Mouse (Mus musculus) c-Kit-positive CD71-positive TER-119-negative erythroid progenitor cells, embryonic 14.5 days (primary cell): ENCODE results near the gene Gpc1.

ENCODE experiments used
- DNase-seq: peaks from one replicate; pipeline ENCODE4 v3.0.0-alpha.2; 2013; ENCODE audit warnings: low read depth

The Gpc1 gene

DNA sequence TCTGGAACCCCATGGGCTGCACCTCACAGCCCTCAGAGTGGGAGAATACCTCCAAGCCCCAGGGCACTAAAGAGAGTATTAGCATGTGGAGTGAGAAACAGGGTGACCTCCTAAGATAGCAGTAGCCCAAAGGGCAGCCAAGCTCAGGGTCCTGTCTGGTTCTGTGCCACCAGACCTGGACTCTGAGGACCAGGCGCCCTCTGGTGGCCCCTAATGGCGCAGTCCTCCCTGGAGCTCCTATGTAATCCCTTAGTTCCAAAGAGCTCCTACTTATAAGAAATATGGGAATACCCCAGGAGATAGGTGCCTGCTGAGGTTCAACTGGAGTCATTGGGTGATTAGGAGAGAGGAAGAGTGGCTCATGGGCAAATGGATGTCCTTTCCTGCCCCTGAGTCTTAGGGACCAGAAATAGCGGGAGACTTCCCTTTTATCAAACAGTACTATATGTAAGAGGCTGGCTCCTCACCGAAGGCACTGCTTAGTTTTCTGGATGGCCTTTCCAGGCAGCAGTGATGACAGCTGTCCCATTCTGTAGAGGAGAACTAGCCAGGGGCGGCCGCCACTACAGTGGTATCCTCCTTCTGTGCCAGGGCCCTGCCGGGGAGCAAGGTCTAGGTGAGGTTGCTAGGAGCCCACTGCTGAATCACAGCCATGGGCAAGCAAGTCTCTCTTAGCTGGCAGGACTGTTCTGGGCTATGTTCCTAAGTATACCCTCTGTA is 2.7 kb downstream of the Gpc1 start:
- DNase-seq = peak; percentile 16

DNA sequence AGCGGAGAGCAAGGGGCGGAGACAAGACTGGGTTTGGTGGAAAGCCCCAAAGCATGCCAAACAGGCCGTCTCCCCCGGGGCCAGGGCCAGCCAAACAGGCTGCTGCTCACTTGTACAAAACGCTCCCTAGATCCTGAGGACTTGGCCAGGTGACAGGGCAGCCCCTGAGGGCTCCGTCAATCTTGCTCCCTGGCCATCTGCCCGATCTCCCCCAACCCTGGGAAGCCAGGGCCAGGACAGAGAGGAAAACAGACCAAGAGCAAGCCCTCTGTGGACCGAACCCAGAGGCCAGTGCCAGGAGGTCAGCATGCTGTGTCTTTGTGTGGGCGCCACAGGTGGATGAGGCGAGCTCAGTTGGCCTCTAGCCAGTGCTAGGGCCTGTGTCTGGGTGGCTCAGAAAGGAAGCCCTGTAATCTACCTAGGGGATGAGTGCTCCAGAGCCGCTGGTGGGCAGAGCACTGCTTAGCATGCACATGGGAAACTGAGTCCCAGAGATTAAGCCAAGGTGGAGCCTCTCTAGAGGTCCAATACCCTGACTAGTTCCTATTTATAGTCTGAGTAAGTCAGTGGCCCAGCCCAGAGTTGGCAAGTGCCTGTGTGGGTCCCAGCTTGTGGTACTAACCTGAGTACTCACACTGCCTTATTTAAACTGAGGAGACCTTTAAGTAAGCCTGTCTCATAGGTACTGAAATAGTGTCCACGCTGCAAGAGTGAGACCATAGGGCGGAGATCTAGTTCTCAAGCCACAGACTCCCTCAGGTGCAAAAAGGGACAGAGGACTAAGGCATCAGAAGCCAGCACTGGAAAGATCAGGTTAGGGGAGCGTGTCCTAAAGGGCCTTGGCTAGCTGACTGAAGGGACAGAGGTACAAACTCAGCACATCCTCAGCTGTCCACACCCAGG is 6.7 kb downstream of the Gpc1 start:
- no peak for DNase-seq

DNA sequence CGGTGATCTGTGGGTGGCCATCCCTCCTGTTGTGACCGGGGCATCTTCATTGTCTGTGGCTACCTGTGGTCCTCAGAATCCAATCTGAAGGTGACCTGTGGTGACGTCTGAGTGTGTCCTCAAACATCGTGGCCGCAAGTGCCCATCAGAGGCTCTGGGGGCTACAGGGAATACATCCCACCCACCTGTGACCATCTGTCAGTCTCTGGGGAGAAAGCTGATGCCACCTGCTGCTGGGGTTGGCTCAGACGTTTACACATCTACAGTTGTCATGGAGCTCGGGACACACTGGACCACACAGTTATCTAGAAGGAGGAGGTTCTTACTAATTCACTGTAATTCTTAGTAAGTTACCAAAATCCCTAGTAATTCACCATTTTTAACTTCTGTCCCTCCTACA is 7.8 kb downstream of the Gpc1 start:
- DNase-seq = no peak

DNA sequence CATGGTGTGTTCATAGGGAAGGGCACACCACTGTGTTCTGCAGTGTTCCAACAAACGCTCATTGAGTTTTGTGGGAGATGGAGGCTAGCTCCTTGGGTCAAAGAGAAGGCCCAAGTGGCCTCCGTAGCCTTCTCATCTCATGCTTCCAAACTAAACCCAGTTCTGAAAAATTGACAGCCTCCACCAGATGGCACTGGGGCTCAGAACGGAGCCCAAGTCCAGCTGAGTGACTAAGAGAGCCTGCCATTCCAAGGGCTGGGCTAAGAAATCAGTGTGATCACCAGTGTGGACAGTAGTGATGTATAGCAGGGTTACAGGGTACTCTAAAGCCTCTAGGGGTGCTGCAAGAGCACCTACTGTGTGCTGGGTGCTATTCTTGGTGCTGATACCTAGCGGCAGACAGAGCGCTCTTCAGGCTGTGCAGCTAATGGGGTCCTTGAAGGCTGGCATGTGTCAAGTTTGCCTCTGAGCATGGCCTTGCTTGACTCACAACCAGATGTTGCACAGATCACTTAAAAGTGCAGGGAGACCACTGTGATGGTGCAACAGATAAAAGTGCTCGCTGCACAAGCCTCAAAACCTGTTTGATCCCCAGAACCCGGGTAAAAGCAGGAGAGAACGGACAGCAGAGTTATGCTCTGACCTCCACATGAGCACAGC is 8.9 kb downstream of the Gpc1 start:
- no peak for DNase-seq

DNA sequence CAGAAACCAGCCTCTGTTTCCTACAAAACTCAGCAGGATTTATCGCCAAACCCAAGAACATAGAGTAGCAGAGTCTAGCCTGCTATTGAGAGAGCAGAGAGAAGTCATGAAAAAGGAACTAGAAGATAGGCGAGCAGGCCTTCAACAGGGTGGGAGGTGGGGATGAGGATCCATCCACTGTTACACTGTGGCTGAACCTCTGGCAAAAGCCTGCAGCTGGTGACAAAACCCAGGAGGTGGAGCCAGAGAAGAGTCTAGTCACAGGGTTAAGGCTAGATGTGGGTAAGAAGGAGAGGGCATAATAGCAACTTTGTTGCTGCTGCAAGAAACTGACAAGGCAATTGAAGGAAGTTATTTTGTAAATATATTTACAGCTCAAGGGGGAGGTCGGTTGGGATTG is 10.0 kb downstream of the Gpc1 start:
- DNase-seq = no peak

DNA sequence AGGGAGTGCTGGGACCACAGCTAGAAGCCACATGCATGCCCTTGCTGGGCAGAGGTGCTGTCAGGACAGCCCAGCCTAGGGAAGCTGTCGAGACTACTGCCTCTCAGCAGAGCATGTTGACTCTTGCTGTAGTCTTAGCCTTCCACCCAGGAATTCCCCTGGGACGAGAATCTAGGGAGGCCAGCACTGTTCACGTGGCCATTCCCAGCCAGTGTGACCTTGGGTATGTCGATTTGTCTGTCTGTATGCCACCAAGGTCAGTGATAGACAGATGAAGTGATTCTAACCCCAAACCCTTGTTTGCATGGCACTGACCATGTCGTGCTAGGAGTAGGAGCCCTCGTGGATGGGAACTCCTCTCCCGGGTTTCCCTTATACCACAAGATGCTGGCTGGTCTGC is 14.4 kb downstream of the Gpc1 start:
- no peak for DNase-seq

DNA sequence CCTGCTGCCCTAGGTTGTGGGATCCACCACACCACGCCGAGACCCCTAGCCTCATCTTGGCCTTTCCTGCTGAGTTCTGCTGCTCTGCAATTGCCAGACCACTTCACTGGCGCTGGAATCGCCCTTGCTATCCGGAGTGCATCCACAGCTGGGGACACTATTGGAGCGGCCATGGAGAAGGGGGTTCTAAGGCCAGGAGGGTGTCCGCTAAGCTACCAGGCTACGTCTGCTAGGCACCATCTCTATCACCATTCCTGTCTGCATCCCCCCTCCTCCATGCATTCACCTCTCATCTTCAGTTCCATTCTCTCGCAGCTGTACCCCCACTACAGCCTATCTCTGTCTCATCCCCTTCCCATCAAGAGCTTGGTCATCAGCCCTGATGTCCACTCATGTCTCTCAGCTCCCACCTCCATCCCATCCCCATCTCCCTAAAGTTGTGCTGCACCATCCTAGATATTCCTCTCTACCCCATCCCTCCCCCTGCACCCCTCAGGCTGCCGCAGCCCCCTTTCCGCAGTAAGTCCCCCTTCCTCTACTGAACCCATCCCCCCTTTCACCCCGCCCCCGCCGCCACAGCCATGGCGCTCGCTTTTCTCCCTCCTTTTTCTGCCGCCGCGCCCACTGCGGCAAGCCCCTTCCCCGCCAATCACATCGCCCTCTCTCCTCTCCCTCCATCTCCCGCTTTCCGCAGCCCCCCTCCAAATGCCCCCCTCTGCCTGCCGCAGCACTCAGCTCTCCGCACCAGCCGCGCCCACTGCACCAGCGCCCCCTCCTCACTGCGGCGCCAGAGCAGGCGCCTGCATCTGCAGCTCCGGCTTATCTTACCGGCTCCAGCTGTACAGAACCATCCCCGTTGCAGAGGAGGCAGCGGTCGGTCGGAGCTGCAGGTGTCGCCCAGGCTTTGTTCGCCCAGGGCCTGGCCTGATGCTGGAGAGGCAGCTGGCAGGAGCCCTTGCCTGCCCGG is 16.7 kb downstream of the Gpc1 start:
- no peak for DNase-seq

DNA sequence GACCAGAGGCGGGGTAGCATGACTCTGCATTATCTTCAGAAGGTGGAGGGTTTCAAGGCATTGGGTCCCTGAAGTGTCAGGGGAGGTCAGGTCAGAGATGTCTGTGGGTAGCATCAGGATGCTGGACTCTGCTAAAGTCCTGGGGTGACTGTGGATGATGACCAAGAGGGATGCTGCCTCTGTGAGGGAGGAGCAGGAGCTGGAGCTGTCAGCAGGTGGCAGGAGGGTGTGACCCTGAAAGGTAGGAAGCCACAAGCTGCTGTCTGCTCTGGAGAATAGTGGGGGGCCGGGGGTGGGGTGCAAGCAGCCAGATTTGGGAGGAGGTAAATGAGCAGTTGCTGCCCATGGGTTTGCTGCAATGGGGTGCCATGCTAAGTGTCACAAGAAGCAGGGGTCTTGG is 18.0 kb downstream of the Gpc1 start:
- no peak for DNase-seq

DNA sequence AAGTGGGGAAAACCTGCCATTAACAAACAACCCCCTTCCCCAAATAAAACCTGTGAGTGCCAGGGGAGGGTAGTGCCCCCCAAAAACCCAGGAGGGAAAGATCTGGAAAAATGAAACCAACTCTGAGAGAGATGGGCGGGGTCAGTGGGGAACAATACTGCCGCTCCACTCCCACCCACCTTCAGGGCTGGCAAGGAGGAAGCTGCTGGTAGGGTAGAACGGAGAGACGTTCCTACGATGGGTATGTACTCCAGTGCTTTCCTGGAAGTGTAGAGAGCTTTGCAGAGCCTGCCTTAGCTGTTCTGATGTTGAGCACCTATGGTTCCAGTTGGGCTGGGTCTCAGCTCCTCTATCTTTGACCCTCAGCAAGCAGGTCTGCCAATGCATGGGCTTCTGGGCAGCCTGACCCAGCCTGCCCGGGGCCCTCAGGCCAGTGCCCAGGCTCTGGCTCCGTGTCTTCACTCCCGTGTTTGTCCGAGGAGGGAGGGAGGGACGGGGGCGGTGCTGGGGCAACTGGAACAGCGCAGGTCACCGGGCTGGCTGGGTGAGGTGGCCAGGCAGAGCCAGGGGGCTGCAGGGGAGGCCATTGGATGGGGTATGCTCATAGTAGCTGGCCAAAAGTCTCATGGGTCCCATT is 18.6 kb downstream of the Gpc1 start:
- DNase-seq = no peak

DNA sequence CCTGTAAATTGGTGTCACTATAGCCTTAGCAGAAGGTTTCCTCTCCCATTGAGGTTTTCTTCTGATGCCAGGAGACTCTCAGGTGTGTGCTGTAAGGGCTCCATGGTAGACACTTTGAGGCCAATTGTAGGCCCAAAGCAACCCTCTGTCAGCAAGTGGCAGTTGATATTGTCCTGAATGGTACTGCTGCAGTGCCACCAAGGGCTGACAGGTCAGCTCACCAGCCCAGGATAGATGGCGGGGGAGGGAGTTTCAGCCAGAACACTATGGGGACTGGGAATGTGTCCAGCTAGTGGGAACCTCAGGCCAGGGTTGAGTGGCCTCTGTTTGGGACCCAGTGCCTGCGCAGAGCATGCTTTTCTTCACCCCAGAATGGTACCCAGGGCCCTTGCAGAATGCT is 21.0 kb downstream of the Gpc1 start:
- no peak for DNase-seq

DNA sequence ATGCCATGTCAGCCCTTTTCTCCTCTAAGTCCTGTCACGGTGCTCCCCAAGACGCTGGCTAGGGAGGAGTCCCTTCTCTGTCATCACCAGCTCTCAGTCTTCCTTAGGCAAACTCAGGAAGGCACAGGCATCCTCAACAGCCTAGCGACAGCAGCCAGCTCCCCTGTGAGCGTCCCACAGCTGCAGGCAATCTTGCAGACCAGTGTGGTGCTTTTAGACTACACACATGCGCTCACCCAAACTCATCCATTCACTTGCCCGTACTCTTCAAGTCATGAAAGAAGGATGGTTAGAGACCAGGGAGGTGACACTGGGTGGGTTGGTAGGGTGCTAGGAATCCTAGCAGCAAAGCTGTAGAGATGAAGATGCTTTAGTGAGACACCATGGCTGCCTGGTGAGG is 30.1 kb downstream of the Gpc1 start:
- DNase-seq = no peak

DNA sequence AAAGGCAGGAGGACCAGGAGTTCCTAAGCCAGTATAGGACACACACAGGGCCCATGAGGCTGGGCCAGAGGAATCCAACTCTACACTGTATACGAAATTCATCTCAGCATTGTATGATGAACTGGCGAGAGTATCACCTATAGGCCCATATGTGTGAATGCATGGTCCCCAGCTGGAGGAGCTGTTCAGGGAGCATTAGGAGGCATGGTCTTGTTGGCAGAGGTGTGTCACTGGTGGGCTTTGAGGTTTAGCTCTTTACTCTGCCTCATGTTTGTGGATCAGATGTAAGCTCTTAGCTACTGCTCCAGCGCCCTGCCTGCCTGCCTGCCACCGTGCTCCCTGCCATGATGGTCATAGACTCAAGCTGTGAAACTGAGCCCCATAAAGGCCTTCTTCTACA is 31.8 kb downstream of the Gpc1 start:
- no peak for DNase-seq

DNA sequence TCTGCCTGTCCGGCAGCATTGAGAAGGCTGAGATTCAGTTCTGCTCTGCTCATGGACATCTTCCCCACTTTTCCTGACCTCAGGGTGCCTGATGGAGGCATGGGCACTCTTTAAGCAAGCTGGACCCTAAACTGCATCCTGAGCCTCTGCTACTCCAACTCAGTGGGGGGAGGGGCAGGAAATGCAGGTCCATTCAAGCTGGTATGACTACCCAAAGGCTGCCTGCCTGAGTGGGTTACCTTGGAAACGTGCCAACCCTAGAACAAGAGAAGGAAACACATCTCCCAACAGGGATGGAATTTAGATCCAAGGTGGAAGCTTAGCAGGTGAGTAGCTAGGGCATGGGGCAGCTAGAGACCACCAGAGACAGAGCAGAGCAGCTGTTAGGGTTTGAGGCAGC is 34.7 kb downstream of the Gpc1 start:
- no peak for DNase-seq

DNA sequence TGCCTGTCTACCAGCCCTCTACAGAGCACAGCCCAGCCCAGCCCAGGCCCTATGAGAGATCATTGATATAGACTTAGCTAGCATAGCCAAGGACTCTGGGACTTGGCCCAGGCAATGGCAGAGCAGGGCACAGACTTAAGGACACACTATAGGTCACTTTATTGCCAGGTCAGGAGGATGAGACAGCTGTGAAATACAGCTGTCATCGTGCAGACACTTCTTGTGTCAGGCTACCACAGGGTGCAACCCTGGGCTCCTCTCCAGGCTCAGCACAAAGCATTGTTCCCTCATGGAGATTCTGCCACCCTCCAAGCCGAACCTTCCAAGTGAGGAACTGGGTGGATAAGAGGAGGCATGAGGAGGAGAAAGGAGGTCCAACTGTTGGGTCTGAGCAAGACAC is 38.5 kb downstream of the Gpc1 start:
- no peak for DNase-seq

DNA sequence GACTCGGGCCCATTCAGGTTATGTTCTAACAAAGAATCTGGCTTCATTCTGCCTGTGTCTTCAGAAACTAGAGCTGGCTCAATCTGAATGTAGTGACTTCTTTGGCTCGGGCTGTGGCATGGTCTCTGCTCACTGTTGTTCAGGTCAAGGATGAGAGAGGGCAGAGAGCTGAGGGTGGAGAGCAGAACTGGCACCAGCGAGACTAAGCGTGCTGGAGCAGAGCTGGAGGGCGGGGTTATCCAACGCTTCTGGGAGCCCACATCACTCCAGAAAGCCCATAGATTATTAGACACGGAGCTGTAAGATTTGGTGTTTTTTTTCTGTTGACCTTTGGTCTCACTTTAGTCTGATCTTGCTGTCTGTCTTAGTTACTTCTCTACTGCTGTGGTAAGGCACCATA is 41.2 kb downstream of the Gpc1 start:
- no peak for DNase-seq

DNA sequence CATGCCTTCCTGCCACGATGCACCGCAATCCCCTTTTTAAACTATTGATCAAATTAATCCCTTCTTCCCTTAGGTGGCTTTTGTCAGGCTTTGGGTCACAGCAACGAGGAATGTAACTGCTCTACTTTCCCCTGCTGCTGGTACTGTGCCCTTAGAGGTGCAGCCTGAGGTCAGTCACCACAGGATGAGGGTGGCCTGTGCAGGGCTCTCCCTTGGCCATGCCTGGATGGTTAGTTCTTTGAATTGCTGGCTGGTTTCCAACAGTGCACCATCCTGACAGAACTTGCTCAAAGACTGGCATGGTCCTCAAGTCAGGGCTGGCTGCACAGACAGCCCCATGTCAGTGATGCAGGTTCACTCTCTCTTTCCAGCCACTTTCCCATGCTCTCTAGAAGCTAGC is 42.6 kb downstream of the Gpc1 start:
- DNase-seq = no peak

DNA sequence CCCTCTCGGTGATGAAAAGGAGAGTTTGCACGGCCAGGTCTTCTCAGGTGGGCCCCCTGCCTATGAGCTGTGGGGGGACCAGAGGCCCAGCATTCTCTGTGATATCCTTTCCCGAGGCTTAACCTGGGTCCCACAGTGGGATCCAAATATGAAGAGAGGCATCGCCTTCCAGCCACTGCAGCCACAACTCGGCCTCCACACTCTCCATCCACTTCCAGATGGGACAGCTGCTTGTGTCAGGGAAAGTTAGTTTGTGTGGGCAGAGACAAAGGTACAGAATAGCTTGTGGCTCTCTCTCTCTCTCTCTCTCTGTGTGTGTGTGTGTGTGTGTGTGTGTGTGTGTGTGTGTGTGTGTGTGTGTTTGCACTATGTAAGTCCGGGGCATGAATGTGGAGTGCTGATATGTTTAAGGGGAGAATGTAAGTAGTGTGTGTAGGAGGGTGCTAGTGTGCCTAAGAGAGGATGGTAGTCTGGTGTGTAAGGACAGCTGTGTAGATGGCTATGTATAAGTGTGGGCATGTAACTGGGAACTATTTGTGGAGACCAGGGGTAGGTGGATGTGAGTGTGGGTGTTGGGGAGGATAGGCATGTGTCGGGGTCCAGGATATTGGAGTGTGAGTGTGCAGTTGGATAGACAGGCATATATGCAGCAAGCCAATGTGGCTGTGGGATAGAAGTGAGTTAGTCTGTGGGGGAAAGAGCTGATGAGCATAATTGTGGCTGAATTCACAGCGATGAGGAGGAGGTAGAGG is 44.1 kb downstream of the Gpc1 start:
- DNase-seq = no peak

DNA sequence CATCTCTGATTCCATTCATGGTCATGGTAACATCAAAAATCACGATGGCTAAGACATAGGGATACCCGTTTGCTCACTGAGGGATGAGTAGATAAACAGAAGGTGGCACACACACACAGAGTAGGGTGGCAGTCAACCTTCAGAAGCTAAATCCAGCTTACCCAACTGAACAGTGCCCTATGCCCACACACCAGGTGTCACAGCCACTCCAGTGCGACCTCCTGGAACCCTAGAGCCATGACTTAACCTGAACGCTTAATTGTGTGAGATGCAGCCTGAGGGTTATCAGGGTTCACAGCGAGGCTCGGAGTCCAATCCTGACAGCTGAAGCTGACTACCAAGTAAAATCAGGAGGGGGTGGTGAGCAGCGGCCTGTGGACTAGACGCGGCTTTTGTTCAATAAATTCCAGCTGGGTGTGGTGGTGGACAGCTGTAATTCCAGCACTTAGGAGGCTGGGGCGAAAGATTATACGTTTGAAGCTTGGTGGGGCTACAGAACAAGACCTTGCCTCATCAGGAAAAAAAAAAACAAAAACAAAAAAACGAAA is 46.1 kb downstream of the Gpc1 start:
- no peak for DNase-seq

DNA sequence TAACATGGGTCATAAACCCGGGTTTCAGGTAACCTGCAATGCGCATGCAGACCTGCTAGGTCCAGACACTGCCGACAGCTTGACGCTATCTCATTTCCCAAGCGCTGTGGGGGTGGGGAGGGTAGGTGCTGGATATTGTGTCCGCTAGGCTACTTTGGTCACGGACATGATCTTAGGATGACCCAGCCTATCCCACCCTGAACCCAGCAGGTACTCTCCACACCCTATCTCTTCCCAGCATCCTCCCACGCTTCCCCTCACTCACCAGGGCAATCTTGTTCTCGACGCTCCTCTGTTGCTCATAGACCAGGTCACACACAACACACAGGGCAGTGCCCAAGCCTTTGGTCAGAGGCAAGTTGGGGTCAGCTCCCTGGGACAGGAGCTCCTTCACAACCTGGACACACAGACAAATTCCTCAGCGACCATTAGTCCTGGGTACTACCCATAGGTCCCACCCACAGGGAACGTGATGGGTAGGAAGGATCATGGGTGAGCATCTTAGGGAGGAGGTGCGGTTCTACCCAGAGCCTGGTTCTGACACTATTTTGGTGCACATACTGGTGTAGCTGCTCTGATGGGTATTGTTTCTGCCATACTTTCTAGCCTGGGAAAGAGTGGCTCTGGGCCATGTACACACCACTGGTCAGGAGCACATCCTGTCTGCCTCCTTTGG is 46.8 kb downstream of the Gpc1 start:
- no peak for DNase-seq

DNA sequence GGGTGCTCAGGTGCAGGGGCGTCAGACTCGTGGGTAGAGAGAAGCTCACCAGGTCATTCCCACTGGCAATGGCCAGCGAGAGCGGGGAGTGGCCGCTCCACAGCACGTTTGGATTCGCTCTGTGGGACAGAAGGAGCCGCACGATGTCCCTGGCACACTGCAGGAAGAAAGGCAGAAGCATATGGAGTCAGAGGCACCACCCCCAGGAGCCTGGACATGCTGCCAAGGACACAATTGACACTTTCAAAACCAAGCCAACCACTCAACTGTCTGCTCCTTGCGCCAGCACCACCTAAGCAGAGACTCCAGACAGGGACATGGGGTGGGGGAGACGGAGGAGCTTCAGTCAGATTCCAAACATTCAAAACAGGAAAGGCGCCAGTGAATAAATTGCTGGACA is 47.8 kb downstream of the Gpc1 start:
- DNase-seq = no peak
